Mouse (Mus musculus): Measurements from ENCODE around the gene Mars. TPM values are rescaled to one million over a fixed set of nuclear protein-coding genes. Genes with fewer than 3 reads are reported as not detected.
A peak's percentile ranks its signal among the peaks of the same experiment; 100 is the strongest.

Mars gene
- total and polyA plus RNA-seq, 3 experiments = 36.6 to 47.7 (median 42.6) TPM

GRCm38 (mm10) chr10:127346173-127346572 lies 34.6 kb upstream of the Mars start:
- 69% methylated on average over 3 of the region's 3 CpGs for WGBS

DNA sequence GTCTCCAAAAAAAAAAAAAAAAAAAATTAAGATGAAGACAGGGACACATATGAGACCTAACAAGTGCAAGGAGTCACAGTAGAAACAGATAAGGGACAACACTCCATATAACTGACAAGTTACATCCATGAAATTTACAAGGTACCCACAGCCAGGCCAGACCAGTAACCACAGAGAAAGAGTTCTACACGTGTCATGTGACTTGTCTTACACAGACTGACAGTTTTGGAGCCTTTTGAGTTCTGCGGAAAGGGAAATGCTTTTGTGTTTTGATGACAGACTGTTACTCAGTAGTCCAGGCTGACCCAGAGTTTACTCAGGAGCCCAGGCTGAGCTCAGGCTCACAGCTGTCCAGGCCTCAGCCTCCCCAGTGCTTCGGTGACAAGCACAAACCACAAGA lies 31.4 kb upstream of the Mars start:
- Histone ChIP-seq H3K27me3 (ENCODE audit: control insufficient read depth, insufficient read depth, low read length) (no peaks in the 10 kb centered on the region), H3K27ac (no peak overlapping the region), H3K79me2 (replicated peaks; ENCODE audit: control insufficient read depth, insufficient read depth, low read length) (no peaks in the 10 kb centered on the region), H3K9ac (ENCODE audit: low read depth, low read length) (no peak overlapping the region), H3K4me3 (no peak overlapping the region), H3K36me3 (ENCODE audit: control insufficient read depth, insufficient read depth, low read length) (no peaks in the 10 kb centered on the region), H3K4me1 (ENCODE audit: control insufficient read depth, insufficient read depth, low read length) (peaks cover 2% of the 10 kb centered on the region; the same call in 1 of the 2 replicates)
- TF ChIP-seq POLR2A (IDR thresholded peaks at IDR 0.05; ENCODE audit: insufficient read depth, low read depth, low read length) (no peak), EP300 (IDR thresholded peaks at IDR 0.05; ENCODE audit: insufficient read depth, low read depth, low read length) (no peak), CTCF (IDR thresholded peaks at IDR 0.05) (no peak)
- DNase-seq = no peak
- WGBS = 73% methylated on average over 3 of the region's 3 CpGs
- intact Hi-C loops (cut with DNase I) = loop anchor here (5.0 kb wide), 1 partner anchor 166 kb away; no protein-coding TSS in a partner anchor

More at GRCm38 (mm10) chr10:127346173-127346572, 34.6 kb upstream of the Mars start:
- Histone ChIP-seq H3K4me1 (ENCODE audit: control insufficient read depth, insufficient read depth, low read length) (peaks cover 2% of the 10 kb centered on the region; the same call in 1 of the 2 replicates), H3K27ac (no peak overlapping the region), H3K27me3 (ENCODE audit: control insufficient read depth, insufficient read depth, low read length) (no peaks in the 10 kb centered on the region), H3K36me3 (ENCODE audit: control insufficient read depth, insufficient read depth, low read length) (no peaks in the 10 kb centered on the region), H3K9ac (ENCODE audit: low read depth, low read length) (no peak overlapping the region), H3K79me2 (replicated peaks; ENCODE audit: control insufficient read depth, insufficient read depth, low read length) (no peaks in the 10 kb centered on the region), H3K4me3 (no peak overlapping the region)
- no peak for TF ChIP-seq CTCF (IDR thresholded peaks at IDR 0.05)
- TF ChIP-seq POLR2A (IDR thresholded peaks at IDR 0.05; ENCODE audit: insufficient read depth, low read depth, low read length) = no peak
- TF ChIP-seq EP300 (IDR thresholded peaks at IDR 0.05; ENCODE audit: insufficient read depth, low read depth, low read length) = no peak
- intact Hi-C loops (cut with DNase I) = no loop called here
- no peak for DNase-seq

GRCm38 (mm10) chr10:127341891-127342639 lies 30.5 kb upstream of the Mars start, which contains the start of gene Gli1:
Gli1 (minus strand) TSS chr10:127341974.
- H3K36me3 ChIP-seq (ENCODE audit: control insufficient read depth, insufficient read depth, low read length) = no peaks in the 10 kb centered on the region
- TF ChIP-seq CTCF (IDR thresholded peaks at IDR 0.05) (peak; percentile 97), EP300 (IDR thresholded peaks at IDR 0.05; ENCODE audit: insufficient read depth, low read depth, low read length) (peak; percentile 76; the same call in 1 of the 2 replicates), POLR2A (IDR thresholded peaks at IDR 0.05; ENCODE audit: insufficient read depth, low read depth, low read length) (no peak)
- H3K9ac ChIP-seq (ENCODE audit: low read depth, low read length) = no peak within 1 kb of the TSS
- peak within 1 kb of the TSS; percentile 15; the same call in 1 of the 2 replicates for H3K27ac ChIP-seq
- intact Hi-C loops (cut with DNase I) = loop anchor here (5.0 kb wide), 1 partner anchor 165 kb away; no protein-coding TSS in a partner anchor
- no peaks in the 10 kb centered on the region for H3K79me2 ChIP-seq (replicated peaks; ENCODE audit: control insufficient read depth, insufficient read depth, low read length)
- H3K4me3 ChIP-seq = peak within 1 kb of the TSS; percentile 39
- no peaks in the 10 kb centered on the region; the same call in 1 of the 2 replicates for H3K27me3 ChIP-seq (ENCODE audit: control insufficient read depth, insufficient read depth, low read length)
- H3K4me1 ChIP-seq (ENCODE audit: control insufficient read depth, insufficient read depth, low read length) = peaks cover 2% of the 10 kb centered on the region; the same call in 1 of the 2 replicates
- WGBS = 2% methylated on average over 29 of the region's 29 CpGs
- DNase-seq = peak; percentile 81 to 88

DNA sequence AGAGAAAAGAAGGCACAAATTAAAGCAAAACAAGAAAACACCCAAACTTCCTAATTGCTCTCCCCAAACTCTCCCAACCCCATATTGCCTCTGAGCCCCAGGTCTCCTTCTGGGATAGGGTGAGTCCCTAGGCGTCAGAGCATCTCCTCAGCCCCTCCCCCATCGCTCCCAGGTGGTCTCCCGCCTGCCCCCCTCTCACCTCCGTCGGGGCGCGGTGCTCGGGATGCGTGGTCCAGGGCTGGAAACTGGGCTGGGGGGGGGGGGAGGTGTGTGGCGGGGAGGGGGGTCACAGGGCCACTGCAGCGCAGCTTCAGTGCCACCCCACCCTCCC lies 29.7 kb upstream of the Mars start:
- H3K4me3 ChIP-seq = peak overlapping the region; percentile 39
- TF ChIP-seq CTCF (IDR thresholded peaks at IDR 0.05) = no peak
- no peak for TF ChIP-seq EP300 (IDR thresholded peaks at IDR 0.05; ENCODE audit: insufficient read depth, low read depth, low read length)
- no peak for TF ChIP-seq POLR2A (IDR thresholded peaks at IDR 0.05; ENCODE audit: insufficient read depth, low read depth, low read length)
- no peak for DNase-seq
- WGBS = 1% methylated on average over 10 of the region's 11 CpGs
- peak overlapping the region; percentile 15; the same call in 1 of the 2 replicates for H3K27ac ChIP-seq
- no peaks in the 10 kb centered on the region for H3K36me3 ChIP-seq (ENCODE audit: control insufficient read depth, insufficient read depth, low read length)
- intact Hi-C loops (cut with DNase I) = loop anchor here (5.0 kb wide), 1 partner anchor 164 kb away; no protein-coding TSS in a partner anchor
- H3K4me1 ChIP-seq (ENCODE audit: control insufficient read depth, insufficient read depth, low read length) = peaks cover 2% of the 10 kb centered on the region; the same call in 1 of the 2 replicates
- no peaks in the 10 kb centered on the region for H3K79me2 ChIP-seq (replicated peaks; ENCODE audit: control insufficient read depth, insufficient read depth, low read length)
- no peaks in the 10 kb centered on the region; the same call in 1 of the 2 replicates for H3K27me3 ChIP-seq (ENCODE audit: control insufficient read depth, insufficient read depth, low read length)
- no peak overlapping the region for H3K9ac ChIP-seq (ENCODE audit: low read depth, low read length)

GRCm38 (mm10) chr10:127340577-127341359 lies 29.2 kb upstream of the Mars start:
- H3K27me3 ChIP-seq (ENCODE audit: control insufficient read depth, insufficient read depth, low read length) = no peaks in the 10 kb centered on the region; the same call in 1 of the 2 replicates
- 5% methylated on average over 27 of the region's 27 CpGs for WGBS

More at GRCm38 (mm10) chr10:127340577-127341359, 29.2 kb upstream of the Mars start:
- DNase-seq = no peak
- peaks cover 2% of the 10 kb centered on the region; the same call in 1 of the 2 replicates for H3K4me1 ChIP-seq (ENCODE audit: control insufficient read depth, insufficient read depth, low read length)
- no peak overlapping the region for H3K9ac ChIP-seq (ENCODE audit: low read depth, low read length)
- H3K27ac ChIP-seq = no peak overlapping the region; the same call in 1 of the 2 replicates
- H3K4me3 ChIP-seq = peak overlapping the region; percentile 33
- no peaks in the 10 kb centered on the region for H3K79me2 ChIP-seq (replicated peaks; ENCODE audit: control insufficient read depth, insufficient read depth, low read length)
- TF ChIP-seq EP300 (IDR thresholded peaks at IDR 0.05; ENCODE audit: insufficient read depth, low read depth, low read length) (no peak), CTCF (IDR thresholded peaks at IDR 0.05) (no peak), POLR2A (IDR thresholded peaks at IDR 0.05; ENCODE audit: insufficient read depth, low read depth, low read length) (no peak)
- no peaks in the 10 kb centered on the region for H3K36me3 ChIP-seq (ENCODE audit: control insufficient read depth, insufficient read depth, low read length)
- intact Hi-C loops (cut with DNase I) = loop anchor here (5.0 kb wide), 1 partner anchor 163 kb away; no protein-coding TSS in a partner anchor
